Mouse (Mus musculus) ES-Bruce4 (cell line): ENCODE results near the gene Trio.

ENCODE experiments used
- CTCF ChIP-seq: IDR thresholded peaks from one replicate; pipeline ENCODE4 v1.8.1; 2011; ENCODE audit warnings: low read depth, low read length
- EP300 ChIP-seq: IDR thresholded peaks from 2 replicates; pipeline ENCODE4 v1.6.1; 2011; ENCODE audit warnings: low read depth, low read length; ENCODE audit not compliant: insufficient read depth
- POLR2A ChIP-seq: IDR thresholded peaks from one replicate; pipeline ENCODE4 v1.8.1; 2011; ENCODE audit warnings: low read length; ENCODE audit not compliant: insufficient read depth

- TF ChIP-seq CTCF: no peak
- no peak for TF ChIP-seq POLR2A
- TF ChIP-seq EP300: no peak
These were observed 23.1 kb downstream of the Trio start for GRCm38 (mm10) chr15:28002515-28002914.
